Mouse (Mus musculus): ENCODE data around the gene Atp12a.

Atp12a gene

DNA sequence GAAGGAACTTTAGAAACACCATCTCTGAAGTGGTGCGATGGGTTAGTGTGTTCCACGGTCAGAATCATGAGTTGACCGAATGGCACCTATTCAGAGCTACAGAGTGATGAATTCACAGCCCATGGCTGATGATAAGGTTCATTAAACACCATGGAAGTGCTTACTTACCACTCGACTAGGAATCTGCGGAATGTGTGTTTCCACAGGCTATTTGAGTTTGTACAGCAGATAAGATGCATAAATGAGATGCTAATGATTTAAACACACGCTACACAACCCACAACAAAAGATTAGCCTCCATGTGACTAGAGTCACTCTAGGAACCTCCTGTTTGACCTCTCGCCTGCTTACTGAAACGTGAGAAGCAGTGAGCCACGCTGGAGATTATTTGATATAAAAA lies 14.5 kb downstream of the Atp12a start:
- no peak for DNase-seq (ENCODE audit: low read depth)

GRCm38 (mm10) chr14:56382366-56382765 lies 17.5 kb downstream of the Atp12a start:
- no peak for DNase-seq (ENCODE audit: low read depth)

GRCm38 (mm10) chr14:56390247-56390646 lies 25.4 kb downstream of the Atp12a start:
- DNase-seq (ENCODE audit: low read depth): no peak

- DNase-seq (ENCODE audit: low read depth): no peak
Measured at GRCm38 (mm10) chr14:56393704-56394312, 28.9 kb downstream of the Atp12a start.

DNA sequence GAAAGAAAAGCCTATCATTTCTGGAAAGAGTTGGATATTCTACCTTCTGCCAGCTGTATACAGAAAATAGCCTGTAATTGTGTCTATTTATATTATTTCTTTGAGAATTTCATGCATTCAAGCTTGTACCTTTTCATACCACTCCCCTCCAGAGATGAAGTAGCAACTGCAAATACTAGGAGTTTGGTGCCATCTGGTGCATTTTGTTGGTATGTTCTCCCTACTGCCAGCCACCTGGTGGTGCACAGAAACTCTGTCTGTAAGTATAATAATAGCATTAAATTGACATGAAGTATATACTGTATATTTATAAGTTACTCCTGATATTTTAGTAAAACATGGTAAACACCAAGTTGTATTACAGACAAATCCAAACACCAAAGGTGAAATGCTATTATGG lies 33.1 kb downstream of the Atp12a start:
- peak; percentile 39 for DNase-seq (ENCODE audit: low read depth)

DNA sequence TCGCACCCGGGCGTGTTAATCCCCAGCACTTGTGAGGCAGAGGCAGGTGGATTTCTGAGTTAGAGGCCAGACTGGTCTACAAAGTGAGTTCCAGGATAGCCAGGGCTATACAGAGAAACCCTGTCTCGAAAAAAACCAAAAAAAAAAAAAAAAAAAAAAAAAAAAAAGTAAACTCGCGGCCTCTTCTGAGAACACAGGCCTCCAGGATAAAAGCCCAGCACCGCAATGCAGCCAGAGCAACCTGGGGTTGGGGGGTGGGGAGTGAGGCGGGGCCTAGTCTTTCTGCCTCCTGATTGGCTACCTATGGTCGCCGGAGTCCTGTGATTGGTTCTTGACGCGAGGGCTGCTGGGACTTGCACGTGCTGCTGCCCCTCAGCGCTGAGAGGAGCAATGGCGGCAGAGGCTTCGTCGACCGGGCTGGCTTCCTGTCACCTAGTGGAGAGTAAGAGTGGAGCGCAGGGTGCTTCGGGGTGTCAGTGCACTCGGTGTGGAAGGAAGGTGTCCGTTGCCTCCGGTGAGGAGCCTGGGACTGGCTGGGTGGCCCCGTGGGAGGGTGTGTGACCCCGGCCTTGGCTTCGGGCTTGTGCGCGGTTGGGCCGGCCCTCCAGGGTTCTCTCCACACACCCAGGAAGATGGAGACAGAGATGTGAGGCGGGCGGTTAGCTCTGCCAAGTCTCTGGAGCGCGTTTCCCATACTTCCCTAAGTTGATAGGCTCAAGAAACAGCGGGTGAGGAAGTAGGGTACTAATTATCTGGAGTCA lies 37.6 kb downstream of the Atp12a start, which contains the start of gene Rnf17:
Rnf17 (plus strand) TSS at position 271 of the 761 bp plus-strand sequence.
- DNase-seq (ENCODE audit: low read depth): no peak

DNA sequence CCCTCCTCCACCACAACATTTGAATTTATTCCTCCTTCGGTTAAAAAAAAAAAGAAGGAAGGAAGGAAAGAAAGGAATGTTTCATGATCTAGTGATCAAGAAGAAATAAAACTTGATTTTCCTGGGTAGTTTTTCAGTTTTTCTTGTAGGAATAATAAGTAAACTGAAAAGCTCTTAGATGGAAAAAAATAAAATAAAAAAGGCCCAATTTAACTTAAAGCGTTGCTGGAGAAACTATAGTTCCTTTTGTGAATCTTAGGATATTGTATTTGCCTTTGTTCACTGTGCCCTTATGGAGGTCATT lies 38.2 kb downstream of the Atp12a start:
- DNase-seq (ENCODE audit: low read depth): no peak

Data from NIH3T3 (cell line).